Mouse (Mus musculus) limb, embryonic 12.5 days (tissue): Measurements from ENCODE around the gene Cidec. TPM values are rescaled to one million over a fixed set of nuclear protein-coding genes. Genes with fewer than 3 reads are reported as not detected.

ENCODE experiments used
- ATAC-seq: fragments of 200-750 bp; cut with Nextera tagmentation; 2 replicates; pipeline ENCODE4 v1.8.0; 2017; ENCODE audit warnings: low read depth, moderate TSS enrichment; ENCODE audit not compliant: insufficient number of reproducible peaks, insufficient read depth, low FRiP score, low TSS enrichment
- H3K27ac ChIP-seq: fragments of 300-500 bp; sonication (generic); 2 replicates; pipeline ENCODE4 v1.5.1; 2016; ENCODE audit warnings: mild to moderate bottlenecking, moderate library complexity
- H3K27me3 ChIP-seq: fragments of 300-500 bp; sonication (generic); 2 replicates; pipeline ENCODE4 v1.6.1; 2016; ENCODE audit warnings: mild to moderate bottlenecking, moderate library complexity
- H3K36me3 ChIP-seq: fragments of 300-500 bp; sonication (generic); 2 replicates; pipeline ENCODE4 v1.6.1; 2016; ENCODE audit warnings: mild to moderate bottlenecking, moderate library complexity
- H3K4me1 ChIP-seq: fragments of 300-500 bp; sonication (generic); replicated peaks from 2 replicates; pipeline ENCODE4 v1.6.1; 2016
- H3K4me2 ChIP-seq: fragments of 300-500 bp; sonication (generic); 2 replicates; pipeline ENCODE4 v1.6.1; 2016; ENCODE audit warnings: mild to moderate bottlenecking, moderate library complexity
- H3K4me3 ChIP-seq: fragments of 300-500 bp; sonication (generic); replicated peaks from 2 replicates; pipeline ENCODE4 v1.5.1; 2016; ENCODE audit warnings: mild to moderate bottlenecking
- H3K9ac ChIP-seq: fragments of 300-500 bp; sonication (generic); replicated peaks from 2 replicates; pipeline ENCODE4 v1.6.1; 2016; ENCODE audit warnings: mild to moderate bottlenecking, moderate library complexity
- H3K9me3 ChIP-seq: fragments of 300-500 bp; sonication (generic); 2 replicates; pipeline ENCODE4 v1.6.1; 2016; ENCODE audit warnings: mild to moderate bottlenecking, moderate library complexity
- WGBS: fragments of 180-500 bp; shearing (Covaris S2); methylation state at CpG from one replicate; pipeline ENCODE4 v1.1.7; 2016; 5-methylcytosine and 5-hydroxymethylcytosine counted together
- polyA plus RNA-seq: library from polyadenylated mRNA; unstranded; fragments of >200 nt; fragmentation: Nextera tagmentation; extraction: Ambion mirVana; gene quantifications from 2 replicates; pipeline ENCODE4 v1.2.1, GENCODE M21; 2016

Gene Cidec
- polyA plus RNA-seq, 1 experiment from 2014 or later, result not detected

DNA sequence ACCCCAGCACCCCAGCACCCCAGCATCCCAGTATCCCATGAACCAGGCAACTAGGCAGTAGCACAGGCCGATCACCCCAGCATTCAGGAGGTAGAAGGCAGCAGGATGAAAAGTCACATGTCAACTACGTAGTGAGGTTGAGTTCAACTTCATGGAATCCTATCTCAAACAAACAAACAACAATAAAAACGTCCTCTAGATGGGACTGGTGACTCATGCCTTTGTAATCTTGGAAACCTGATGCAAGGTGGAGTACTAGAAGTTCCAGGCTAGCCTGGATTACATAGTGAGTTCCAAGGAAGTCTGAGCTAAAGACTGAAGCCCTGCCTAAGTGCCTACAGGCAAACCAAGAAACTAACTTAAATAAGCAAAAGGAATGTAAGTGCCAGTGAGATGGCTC lies 4.7 kb downstream of the Cidec start:
- Histone ChIP-seq H3K4me3 (no peak overlapping the region), H3K4me1 (no peaks in the 10 kb centered on the region), H3K9me3 (no peaks in the 10 kb centered on the region), H3K36me3 (no peaks in the 10 kb centered on the region), H3K27me3 (0 out of 2 replicates have a peak, but pooled peaks cover 3% of the 10 kb centered on the region), H3K27ac (no peak overlapping the region), H3K4me2 (no peak overlapping the region), H3K9ac (no peak overlapping the region)
- WGBS, result 57% methylated on average over 3 of the region's 3 CpGs
- ATAC-seq, result no peak

DNA sequence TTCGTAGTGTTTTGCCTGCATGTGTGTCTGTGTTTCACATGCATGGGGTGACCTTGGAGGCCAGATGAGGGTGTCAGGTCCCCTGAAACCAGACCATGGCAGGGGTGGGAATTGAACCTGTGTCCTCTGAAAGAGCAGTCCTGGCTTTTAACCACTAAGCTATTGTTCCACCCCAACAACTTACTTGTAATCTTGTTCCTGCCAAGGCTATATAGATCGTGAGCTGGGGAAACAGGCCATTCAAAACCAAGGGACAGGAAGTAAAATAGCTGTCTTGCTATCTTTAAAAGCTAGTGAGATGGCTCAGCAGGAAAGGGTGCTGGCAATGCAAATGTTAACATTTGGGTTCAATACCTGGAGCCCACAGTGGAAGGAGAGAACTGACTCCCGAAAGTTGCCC lies 5.6 kb downstream of the Cidec start:
- H3K4me1 ChIP-seq, result no peaks in the 10 kb centered on the region
- H3K4me2 ChIP-seq, result no peak overlapping the region
- no peak for ATAC-seq
- no peak overlapping the region for H3K27ac ChIP-seq
- WGBS, result 77% methylated on average over 3 of the region's 3 CpGs
- no peak overlapping the region for H3K9ac ChIP-seq
- H3K36me3 ChIP-seq, result no peaks in the 10 kb centered on the region
- H3K27me3 ChIP-seq, result no peaks in the 10 kb centered on the region; the same call in 1 of the 2 replicates
- H3K4me3 ChIP-seq, result no peak overlapping the region
- H3K9me3 ChIP-seq, result no peaks in the 10 kb centered on the region

DNA sequence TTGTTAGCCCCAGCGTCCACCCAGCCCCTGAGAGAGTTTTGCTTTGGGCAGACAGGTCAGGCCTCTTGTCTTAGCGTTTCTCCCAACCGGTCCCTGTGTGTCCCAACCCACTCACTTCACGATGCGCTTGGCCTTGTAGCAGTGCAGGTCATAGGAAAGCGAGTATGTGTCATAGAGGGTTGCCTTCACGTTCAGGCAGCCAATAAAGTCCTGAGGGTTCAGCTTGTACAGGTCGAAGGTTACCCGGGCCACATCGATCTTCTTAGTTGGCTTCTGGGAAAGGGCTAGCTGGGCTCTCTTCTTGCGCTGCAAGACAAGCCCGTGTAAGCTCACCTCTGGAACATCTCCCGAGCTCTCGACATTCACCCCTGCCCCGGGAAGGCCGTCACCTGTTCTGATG lies 7.6 kb downstream of the Cidec start:
- no peaks in the 10 kb centered on the region for H3K9me3 ChIP-seq
- no peaks in the 10 kb centered on the region for H3K36me3 ChIP-seq
- H3K4me2 ChIP-seq, result no peak overlapping the region
- H3K9ac ChIP-seq, result no peak overlapping the region
- no peaks in the 10 kb centered on the region for H3K4me1 ChIP-seq
- ATAC-seq, result no peak
- H3K27me3 ChIP-seq, result no peaks in the 10 kb centered on the region; the same call in 1 of the 2 replicates
- H3K4me3 ChIP-seq, result no peak overlapping the region
- 91% methylated on average over 16 of the region's 16 CpGs for WGBS
- H3K27ac ChIP-seq, result no peak overlapping the region

DNA sequence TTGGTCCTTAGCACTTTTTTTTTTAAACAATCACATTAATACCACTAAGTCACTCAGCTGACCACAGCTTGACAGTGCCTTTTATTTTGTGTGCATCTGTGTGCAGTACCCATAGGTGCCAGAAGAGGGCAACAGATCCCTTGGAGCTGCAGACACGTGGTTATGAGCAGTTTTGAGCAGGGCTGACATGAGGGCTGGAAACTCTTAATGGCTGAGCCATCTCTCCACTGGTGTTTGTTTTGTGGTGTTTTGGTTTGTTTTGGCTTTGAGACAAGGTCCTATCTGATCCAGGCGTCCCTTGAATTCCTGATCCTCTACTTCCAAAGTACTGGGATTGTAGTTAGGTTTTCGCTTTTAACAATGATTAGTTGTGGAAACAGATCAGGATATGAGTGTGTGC lies 8.2 kb downstream of the Cidec start:
- Histone ChIP-seq H3K4me1 (no peaks in the 10 kb centered on the region), H3K27ac (no peak overlapping the region), H3K9ac (no peak overlapping the region), H3K4me2 (no peak overlapping the region), H3K4me3 (no peak overlapping the region), H3K36me3 (no peaks in the 10 kb centered on the region), H3K9me3 (no peaks in the 10 kb centered on the region), H3K27me3 (no peaks in the 10 kb centered on the region; the same call in 1 of the 2 replicates)
- WGBS, result 67% methylated on average over 3 of the region's 3 CpGs
- ATAC-seq, result no peak

DNA sequence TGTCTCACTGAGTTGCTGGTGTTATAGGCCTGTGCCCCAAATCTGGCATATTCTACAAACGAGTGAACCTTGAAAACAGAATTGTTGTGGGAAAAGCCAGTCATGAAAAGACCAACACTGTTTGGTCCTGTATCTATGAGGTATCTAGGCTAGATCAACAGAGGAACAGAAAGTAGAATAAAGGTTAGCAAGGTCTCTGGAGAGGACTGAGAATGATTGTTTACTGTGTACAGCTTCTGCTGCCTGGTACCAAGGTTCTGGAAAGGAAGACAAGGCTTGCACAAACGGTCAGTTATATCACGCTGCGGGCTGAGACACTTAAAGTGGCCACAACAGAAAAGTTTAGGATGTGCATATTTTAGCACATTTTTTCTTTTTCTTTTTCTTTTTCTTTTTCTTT lies 8.9 kb downstream of the Cidec start:
- no peak for ATAC-seq
- no peak overlapping the region for H3K4me2 ChIP-seq
- WGBS, result 89% methylated on average over 4 of the region's 4 CpGs

DNA sequence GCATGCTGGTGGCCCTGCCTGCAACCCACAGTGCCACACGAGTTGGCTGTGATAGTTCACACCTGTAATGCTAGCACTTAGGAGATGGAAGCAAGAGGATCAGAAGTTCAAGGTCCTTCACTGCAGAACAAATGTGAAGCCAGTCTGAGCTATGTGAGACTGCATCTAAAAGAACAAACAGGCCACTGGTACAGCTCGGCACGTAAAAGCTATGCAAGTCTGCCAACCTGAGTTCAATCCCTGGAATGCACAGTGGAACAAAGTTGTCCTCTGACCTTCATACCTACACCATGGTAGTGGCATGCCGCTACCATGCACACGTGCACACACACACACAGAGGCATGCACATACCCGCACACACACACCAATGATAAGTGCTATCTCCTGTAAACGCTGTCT lies 11.4 kb downstream of the Cidec start:
- Histone ChIP-seq H3K27me3 (no peaks in the 10 kb centered on the region; the same call in 1 of the 2 replicates), H3K4me2 (no peak overlapping the region), H3K9ac (no peak overlapping the region), H3K4me3 (no peak overlapping the region), H3K4me1 (peaks cover 3% of the 10 kb centered on the region; the same call in 1 of the 2 replicates), H3K9me3 (no peaks in the 10 kb centered on the region), H3K27ac (no peak overlapping the region), H3K36me3 (no peaks in the 10 kb centered on the region)
- WGBS, result 81% methylated on average over 7 of the region's 7 CpGs
- no peak for ATAC-seq

More for the DNA sequence above, 8.9 kb downstream of the Cidec start:
- no peaks in the 10 kb centered on the region for H3K9me3 ChIP-seq
- no peaks in the 10 kb centered on the region; the same call in 1 of the 2 replicates for H3K27me3 ChIP-seq
- H3K9ac ChIP-seq, result no peak overlapping the region
- H3K27ac ChIP-seq, result no peak overlapping the region
- H3K4me1 ChIP-seq, result no peaks in the 10 kb centered on the region
- H3K4me3 ChIP-seq, result no peak overlapping the region
- H3K36me3 ChIP-seq, result no peaks in the 10 kb centered on the region

DNA sequence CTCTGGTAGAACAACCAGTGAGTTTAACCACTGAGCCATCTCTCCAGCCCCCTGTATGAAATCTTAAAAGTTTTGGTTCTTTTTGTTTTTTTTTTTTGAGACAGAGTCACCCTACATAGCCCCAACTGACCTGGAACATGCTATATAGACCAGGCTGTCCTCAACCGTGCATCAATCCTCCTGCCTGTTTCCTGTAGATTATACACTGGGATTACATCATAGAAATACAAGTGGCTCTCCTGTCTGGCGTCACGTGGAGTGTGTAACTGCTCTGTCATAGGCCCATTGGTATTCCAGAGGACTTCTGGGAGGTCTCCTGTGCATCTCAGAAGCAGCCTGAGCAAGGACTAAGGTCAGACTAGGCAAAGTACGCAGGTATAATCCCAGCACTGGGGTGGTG lies 12.6 kb downstream of the Cidec start:
- 78% methylated on average over 4 of the region's 4 CpGs for WGBS

DNA sequence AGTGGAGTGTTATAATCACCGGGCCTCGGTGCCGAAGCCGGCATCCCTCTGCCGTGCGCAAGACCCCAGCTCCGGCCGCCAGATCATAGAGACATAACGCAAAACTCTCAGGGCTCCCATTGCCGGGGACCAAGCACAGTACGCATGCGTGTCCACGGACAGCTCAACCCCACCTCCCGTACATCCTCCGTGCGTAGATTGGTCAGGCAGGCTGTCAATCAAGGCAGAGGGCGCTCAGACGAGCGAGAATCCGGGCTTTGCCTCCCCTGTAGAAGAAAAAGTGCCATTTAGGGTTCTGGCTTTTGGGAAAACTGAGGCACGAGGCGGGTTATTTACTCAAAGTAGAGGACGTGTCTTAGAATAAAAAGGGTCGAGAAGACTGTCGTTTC lies 16.4 kb downstream of the Cidec start, which contains the start of gene Rpusd3:
Gene Rpusd3, minus strand, starts transcription at position 142 of the 389 bp plus-strand sequence.
- Histone ChIP-seq H3K4me3 (peak within 1 kb of the TSS; percentile 63), H3K4me1 (peaks cover 17% of the 10 kb centered on the region), H3K36me3 (peaks cover 26% of the 10 kb centered on the region), H3K9ac (peak within 1 kb of the TSS; percentile 78), H3K27ac (peak within 1 kb of the TSS; percentile 78), H3K9me3 (no peaks in the 10 kb centered on the region), H3K27me3 (no peaks in the 10 kb centered on the region), H3K4me2 (peak within 1 kb of the TSS; percentile 91)
- WGBS, result under 1% methylated on average over 25 of the region's 25 CpGs
- peak; percentile 96 for ATAC-seq

More for the DNA sequence above, 12.6 kb downstream of the Cidec start:
- H3K36me3 ChIP-seq, result no peaks in the 10 kb centered on the region
- H3K4me2 ChIP-seq, result no peak overlapping the region
- H3K27ac ChIP-seq, result no peak overlapping the region
- H3K9me3 ChIP-seq, result no peaks in the 10 kb centered on the region
- ATAC-seq, result no peak
- H3K9ac ChIP-seq, result no peak overlapping the region
- H3K4me1 ChIP-seq, result peaks cover 11% of the 10 kb centered on the region
- no peaks in the 10 kb centered on the region; the same call in 1 of the 2 replicates for H3K27me3 ChIP-seq
- no peak overlapping the region for H3K4me3 ChIP-seq

DNA sequence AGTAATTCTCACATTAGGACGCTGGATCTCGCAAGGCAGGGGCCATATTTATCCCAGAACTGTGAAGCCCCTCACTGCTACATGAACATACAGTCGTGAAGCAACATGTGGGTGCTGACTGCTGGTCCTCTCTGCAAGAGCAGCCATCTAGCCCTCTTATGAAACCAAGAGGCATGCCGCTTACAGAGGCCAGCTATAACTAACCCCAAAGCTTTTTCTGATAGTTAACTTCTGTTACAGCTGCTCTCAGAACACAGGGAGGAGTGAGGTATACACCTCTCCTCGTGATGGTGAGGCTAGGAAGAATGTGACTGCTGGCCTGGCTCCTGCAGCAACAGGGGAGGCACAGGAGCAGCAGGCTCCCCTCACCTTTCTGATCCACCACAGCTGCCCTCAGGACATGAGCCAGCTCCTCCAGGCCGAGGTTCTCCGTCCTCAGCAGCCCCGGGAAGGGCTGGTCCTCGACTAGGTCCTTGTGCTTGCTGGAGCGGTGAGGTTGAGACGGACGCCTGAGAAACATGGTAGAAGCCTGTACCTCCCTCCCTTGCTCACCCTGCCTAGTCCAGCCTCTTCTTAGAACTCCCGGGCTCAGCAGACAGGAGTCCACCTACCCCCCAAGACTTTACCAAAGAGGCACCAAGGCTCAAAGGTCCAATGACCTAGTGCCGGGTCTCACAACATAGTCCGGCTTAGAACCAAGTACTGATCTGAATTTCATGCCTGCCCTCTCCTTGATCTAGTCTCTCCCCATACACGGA lies 16.9 kb downstream of the Cidec start:
- peak overlapping the region; percentile 91 for H3K4me2 ChIP-seq
- no peaks in the 10 kb centered on the region for H3K9me3 ChIP-seq
- H3K27ac ChIP-seq, result peak overlapping the region; percentile 78
- peak; percentile 60; the same call in 1 of the 2 replicates for ATAC-seq
- WGBS, result 14% methylated on average over 16 of the region's 16 CpGs
- H3K4me3 ChIP-seq, result peak overlapping the region; percentile 63
- no peaks in the 10 kb centered on the region for H3K27me3 ChIP-seq
- H3K9ac ChIP-seq, result peak overlapping the region; percentile 78
- peaks cover 17% of the 10 kb centered on the region for H3K4me1 ChIP-seq
- H3K36me3 ChIP-seq, result peaks cover 29% of the 10 kb centered on the region

DNA sequence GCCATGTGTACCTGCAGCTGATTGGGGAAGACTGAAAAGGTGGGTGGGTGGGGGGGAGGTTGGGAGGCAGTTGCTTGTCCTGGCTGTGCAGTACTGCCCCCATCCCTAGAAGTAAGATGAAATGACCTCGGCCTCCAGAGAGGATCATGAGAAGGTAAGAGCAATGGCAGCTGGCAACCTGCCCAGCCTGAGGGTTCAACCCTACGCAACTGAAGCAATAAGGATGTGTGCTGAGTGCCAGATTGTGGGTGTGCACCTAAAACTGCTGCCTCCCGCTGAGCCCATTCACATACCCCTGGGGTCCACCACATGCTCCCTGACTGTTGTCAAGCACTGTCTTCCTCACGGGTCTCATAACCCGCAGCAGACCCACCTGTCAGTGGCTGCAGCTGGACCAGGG lies 19.1 kb downstream of the Cidec start:
- Histone ChIP-seq H3K9me3 (no peaks in the 10 kb centered on the region), H3K27me3 (no peaks in the 10 kb centered on the region), H3K4me3 (no peak overlapping the region), H3K27ac (no peak overlapping the region), H3K36me3 (peaks cover 32% of the 10 kb centered on the region), H3K4me1 (peaks cover 17% of the 10 kb centered on the region), H3K4me2 (no peak overlapping the region), H3K9ac (no peak overlapping the region)
- WGBS, result 88% methylated on average over 5 of the region's 5 CpGs
- no peak for ATAC-seq

DNA sequence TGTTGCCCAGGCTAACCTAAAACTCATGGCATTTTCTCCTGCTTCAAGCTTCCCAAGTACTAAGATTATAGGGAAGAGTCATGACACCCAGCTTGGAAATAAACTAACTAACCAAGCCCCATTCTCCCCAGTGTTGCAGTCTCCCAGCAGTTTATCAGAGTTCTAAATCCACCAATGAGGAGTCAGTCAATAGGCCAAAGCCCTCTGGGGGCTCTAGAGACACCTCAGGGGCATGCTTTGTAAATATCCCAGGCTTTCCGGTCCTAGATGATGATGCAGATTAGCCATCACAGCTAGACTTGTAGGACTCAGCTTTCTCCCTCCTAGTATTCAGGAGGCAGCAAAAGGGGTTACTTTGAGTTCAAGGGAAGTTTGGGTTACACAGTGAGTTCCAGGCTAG lies 25.6 kb downstream of the Cidec start:
- ATAC-seq, result no peak
- 68% methylated on average over 1 of the region's 1 CpGs for WGBS

More for the DNA sequence above, 25.6 kb downstream of the Cidec start:
- Histone ChIP-seq H3K4me3 (no peak overlapping the region), H3K9me3 (no peaks in the 10 kb centered on the region), H3K4me1 (peaks cover 11% of the 10 kb centered on the region; the same call in 1 of the 2 replicates), H3K27ac (no peak overlapping the region), H3K9ac (no peak overlapping the region), H3K27me3 (no peaks in the 10 kb centered on the region), H3K36me3 (peaks cover 30% of the 10 kb centered on the region), H3K4me2 (no peak overlapping the region)
